Mouse (Mus musculus): Measurements from ENCODE around the gene Otogl. TPM values are rescaled to one million over a fixed set of nuclear protein-coding genes. Genes with fewer than 3 reads are reported as not detected.

The Otogl gene
- polyA plus RNA-seq, 1 experiment = not detected

DNA sequence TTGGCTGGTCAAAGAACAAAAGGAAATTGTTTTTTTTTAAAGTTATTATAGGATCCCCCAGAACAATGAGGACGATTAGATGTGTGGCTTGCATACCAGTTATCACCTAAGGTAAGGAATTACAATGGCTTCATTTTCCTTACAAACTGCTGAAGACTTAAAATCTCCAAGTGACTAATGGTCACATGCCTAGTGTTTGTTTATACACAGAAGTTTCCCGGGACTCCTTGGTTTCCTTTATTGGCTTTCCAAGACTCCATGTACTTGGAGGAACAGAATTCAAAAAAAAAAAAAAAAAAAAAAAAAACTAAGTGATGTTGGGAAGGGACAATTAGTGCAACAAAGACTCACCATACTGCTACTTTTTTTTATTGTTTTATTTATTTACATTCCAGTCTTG is 11.9 kb upstream of the Otogl start:
- H3K4me3 ChIP-seq (replicated peaks; ENCODE audit: control insufficient read depth, low read depth, low read length) = no peak overlapping the region
- WGBS = 63% methylated on average over 2 of the region's 2 CpGs

DNA sequence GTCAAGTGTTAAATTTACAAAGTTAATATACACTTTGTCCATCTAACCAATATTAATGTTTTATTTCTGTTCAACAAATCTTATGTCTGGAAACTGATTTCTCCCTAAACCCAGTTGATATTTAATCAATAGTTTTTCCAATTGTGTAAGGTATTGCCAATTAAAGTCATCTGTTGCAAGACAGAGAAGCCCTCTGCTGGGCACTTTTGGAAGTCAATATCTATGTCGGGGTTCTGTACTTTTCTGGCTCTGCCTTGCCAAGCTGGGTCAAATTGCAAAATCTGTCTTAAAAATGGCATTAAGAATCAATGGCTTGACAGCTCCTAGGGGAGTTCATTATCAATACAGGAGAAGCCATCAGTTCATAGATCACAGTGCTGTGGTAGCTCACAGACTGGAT is 10.8 kb upstream of the Otogl start:
- Histone ChIP-seq H3K27ac (ENCODE audit: control insufficient read depth, insufficient read depth, low read depth, low read length, poor library complexity) (no peak overlapping the region), H3K4me1 (ENCODE audit: control insufficient read depth, insufficient read depth, low read length) (peaks cover 2% of the 10 kb centered on the region), H3K4me3 (replicated peaks; ENCODE audit: control insufficient read depth, low read depth, low read length) (no peak overlapping the region)
- WGBS = 6% methylated on average over 1 of the region's 1 CpGs
- no peak for TF ChIP-seq POLR2A (IDR thresholded peaks at IDR 0.05; ENCODE audit: borderline replicate concordance, control insufficient read depth, low read depth, low read length)
- no peak for TF ChIP-seq CTCF (IDR thresholded peaks at IDR 0.05; ENCODE audit: control insufficient read depth, insufficient read depth, low read length)

More for the DNA sequence above, 11.9 kb upstream of the Otogl start:
- H3K4me1 ChIP-seq (ENCODE audit: control insufficient read depth, insufficient read depth, low read length) = peaks cover 2% of the 10 kb centered on the region
- no peak overlapping the region for H3K27ac ChIP-seq (ENCODE audit: control insufficient read depth, insufficient read depth, low read depth, low read length, poor library complexity)
- TF ChIP-seq POLR2A (IDR thresholded peaks at IDR 0.05; ENCODE audit: borderline replicate concordance, control insufficient read depth, low read depth, low read length) (no peak), CTCF (IDR thresholded peaks at IDR 0.05; ENCODE audit: control insufficient read depth, insufficient read depth, low read length) (no peak)

DNA sequence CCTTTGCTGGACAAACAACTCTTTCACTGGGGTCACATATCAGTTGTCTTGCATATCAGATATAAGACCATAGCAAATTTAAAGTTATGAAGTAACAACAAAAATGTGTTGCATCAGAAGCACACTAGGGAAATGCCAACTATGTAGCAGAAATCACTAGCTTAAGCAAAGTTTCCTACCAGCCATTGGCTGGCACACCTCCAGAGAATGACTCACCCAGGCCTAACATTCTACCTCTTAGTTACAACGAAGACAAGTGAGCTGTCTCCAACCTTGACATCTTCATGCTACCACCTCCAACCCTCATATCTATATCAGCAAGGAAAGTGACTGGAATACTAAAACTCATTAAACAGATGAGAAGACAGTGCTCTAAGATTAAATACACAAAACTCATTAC is 9.6 kb upstream of the Otogl start:
- TF ChIP-seq CTCF (IDR thresholded peaks at IDR 0.05; ENCODE audit: control insufficient read depth, insufficient read depth, low read length) = no peak
- no peak for TF ChIP-seq POLR2A (IDR thresholded peaks at IDR 0.05; ENCODE audit: borderline replicate concordance, control insufficient read depth, low read depth, low read length)
- Histone ChIP-seq H3K4me3 (replicated peaks; ENCODE audit: control insufficient read depth, low read depth, low read length) (no peak overlapping the region), H3K27ac (ENCODE audit: control insufficient read depth, insufficient read depth, low read depth, low read length, poor library complexity) (no peak overlapping the region), H3K4me1 (ENCODE audit: control insufficient read depth, insufficient read depth, low read length) (peaks cover 2% of the 10 kb centered on the region)
- WGBS = 5% methylated on average over 1 of the region's 1 CpGs

DNA sequence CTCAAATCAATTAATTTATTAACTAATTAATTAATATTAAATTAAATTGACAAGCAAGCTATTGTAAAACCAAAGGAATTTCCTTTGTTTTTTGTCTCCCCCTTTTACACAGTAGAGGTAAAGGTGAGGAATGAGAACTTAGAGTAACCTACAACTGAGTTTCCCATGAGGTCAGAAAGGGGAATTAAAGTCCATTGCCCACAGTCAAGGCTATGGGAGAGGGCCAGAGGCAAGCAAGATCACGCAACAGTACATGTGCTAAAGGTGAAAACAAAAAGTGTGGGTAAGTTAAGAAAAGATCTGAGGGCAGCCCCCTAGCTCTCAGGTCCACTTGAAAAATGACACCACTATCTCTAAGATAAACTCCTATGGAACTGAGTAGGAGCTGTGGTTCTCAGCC is 9.2 kb upstream of the Otogl start:
- 63% methylated on average over 1 of the region's 1 CpGs for WGBS
- TF ChIP-seq POLR2A (IDR thresholded peaks at IDR 0.05; ENCODE audit: borderline replicate concordance, control insufficient read depth, low read depth, low read length) = no peak
- TF ChIP-seq CTCF (IDR thresholded peaks at IDR 0.05; ENCODE audit: control insufficient read depth, insufficient read depth, low read length) = no peak
- Histone ChIP-seq H3K27ac (ENCODE audit: control insufficient read depth, insufficient read depth, low read depth, low read length, poor library complexity) (no peak overlapping the region), H3K4me3 (replicated peaks; ENCODE audit: control insufficient read depth, low read depth, low read length) (no peak overlapping the region), H3K4me1 (ENCODE audit: control insufficient read depth, insufficient read depth, low read length) (peaks cover 2% of the 10 kb centered on the region)

DNA sequence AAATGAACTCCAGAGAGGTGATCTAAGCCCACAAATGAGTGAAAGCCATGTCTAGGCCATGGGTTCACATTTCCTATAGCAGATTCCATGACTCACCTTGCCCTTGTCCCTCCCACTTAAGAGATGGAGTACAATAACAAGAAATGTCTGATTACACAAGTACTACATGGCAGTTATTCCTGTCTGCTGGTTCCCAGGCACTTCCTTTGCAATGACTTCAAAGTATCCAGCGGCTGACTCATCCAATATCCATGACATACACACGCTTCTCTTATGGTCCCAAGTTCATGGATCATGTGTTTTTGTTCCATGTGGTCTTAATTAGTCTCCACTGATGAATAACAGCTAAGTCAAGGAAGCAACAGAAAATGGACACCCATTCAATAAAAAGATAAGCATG is 1.1 kb upstream of the Otogl start:
- Histone ChIP-seq H3K27ac (ENCODE audit: control insufficient read depth, insufficient read depth, low read depth, low read length, poor library complexity) (no peak overlapping the region), H3K4me1 (ENCODE audit: control insufficient read depth, insufficient read depth, low read length) (no peaks in the 10 kb centered on the region), H3K4me3 (replicated peaks; ENCODE audit: control insufficient read depth, low read depth, low read length) (no peak overlapping the region)
- TF ChIP-seq POLR2A (IDR thresholded peaks at IDR 0.05; ENCODE audit: borderline replicate concordance, control insufficient read depth, low read depth, low read length) (no peak), CTCF (IDR thresholded peaks at IDR 0.05; ENCODE audit: control insufficient read depth, insufficient read depth, low read length) (no peak)
- WGBS = 81% methylated on average over 2 of the region's 2 CpGs

DNA sequence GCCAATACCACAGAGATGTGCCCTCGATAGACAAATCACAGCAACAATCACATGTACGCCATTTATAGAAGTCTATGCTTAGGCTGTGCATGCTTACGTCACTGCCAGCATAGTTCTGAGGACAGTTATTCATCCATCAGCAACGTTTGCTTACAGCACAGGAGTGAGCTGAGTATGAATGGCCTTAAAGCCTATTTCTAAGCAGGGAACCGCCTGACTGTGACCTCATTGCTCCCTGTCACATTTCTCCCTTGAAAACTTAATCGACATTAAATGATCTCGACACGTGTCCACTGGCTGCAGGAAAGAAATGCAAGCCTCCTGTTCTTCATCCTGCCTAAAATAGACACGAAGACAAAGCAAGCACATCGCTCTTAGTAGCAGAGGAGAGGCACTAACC is 5.5 kb downstream of the Otogl start:
- Histone ChIP-seq H3K4me3 (replicated peaks; ENCODE audit: control insufficient read depth, low read depth, low read length) (no peak overlapping the region), H3K27ac (ENCODE audit: control insufficient read depth, insufficient read depth, low read depth, low read length, poor library complexity) (no peak overlapping the region), H3K4me1 (ENCODE audit: control insufficient read depth, insufficient read depth, low read length) (no peaks in the 10 kb centered on the region)
- TF ChIP-seq CTCF (IDR thresholded peaks at IDR 0.05; ENCODE audit: control insufficient read depth, insufficient read depth, low read length) (no peak), POLR2A (IDR thresholded peaks at IDR 0.05; ENCODE audit: borderline replicate concordance, control insufficient read depth, low read depth, low read length) (no peak)
- 82% methylated on average over 10 of the region's 10 CpGs for WGBS

DNA sequence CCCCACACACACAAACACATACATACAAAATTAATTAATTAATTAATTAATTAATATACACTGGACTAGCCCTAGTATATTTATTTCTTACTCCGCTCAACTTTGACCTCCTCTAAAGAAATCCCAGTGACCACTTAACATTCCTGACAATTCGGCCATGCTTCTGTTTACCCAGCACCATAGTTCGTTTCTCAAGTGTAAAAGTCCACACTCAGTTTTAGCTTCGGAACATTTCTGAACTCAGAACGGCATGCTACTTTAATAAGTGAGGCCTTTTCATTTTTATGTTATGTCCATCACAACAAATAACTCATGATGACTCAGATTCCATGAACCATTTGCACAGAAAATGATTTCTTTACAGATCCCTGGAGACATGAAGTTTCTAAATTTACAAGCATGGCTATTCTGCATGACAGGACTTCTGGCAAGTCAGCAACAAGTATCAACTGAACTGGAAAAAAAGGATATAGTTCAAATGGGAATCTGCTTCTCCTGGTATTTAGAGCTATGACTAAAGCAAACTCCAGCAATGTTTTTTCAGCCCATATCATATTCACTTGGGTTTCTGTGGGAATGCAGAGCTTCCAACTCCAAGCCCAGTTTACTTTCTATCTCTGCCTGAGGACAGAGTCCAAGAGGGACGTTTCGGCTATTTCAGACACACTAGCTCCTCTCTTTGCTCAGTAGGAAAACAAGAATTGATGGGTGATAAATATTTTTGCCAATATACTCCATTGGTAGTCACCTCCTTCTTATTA is 6.5 kb downstream of the Otogl start:
- no peak for TF ChIP-seq CTCF (IDR thresholded peaks at IDR 0.05; ENCODE audit: control insufficient read depth, insufficient read depth, low read length)
- no peak for TF ChIP-seq POLR2A (IDR thresholded peaks at IDR 0.05; ENCODE audit: borderline replicate concordance, control insufficient read depth, low read depth, low read length)
- 88% methylated on average over 7 of the region's 7 CpGs for WGBS
- Histone ChIP-seq H3K27ac (ENCODE audit: control insufficient read depth, insufficient read depth, low read depth, low read length, poor library complexity) (no peak overlapping the region), H3K4me3 (replicated peaks; ENCODE audit: control insufficient read depth, low read depth, low read length) (no peak overlapping the region), H3K4me1 (ENCODE audit: control insufficient read depth, insufficient read depth, low read length) (no peaks in the 10 kb centered on the region)

DNA sequence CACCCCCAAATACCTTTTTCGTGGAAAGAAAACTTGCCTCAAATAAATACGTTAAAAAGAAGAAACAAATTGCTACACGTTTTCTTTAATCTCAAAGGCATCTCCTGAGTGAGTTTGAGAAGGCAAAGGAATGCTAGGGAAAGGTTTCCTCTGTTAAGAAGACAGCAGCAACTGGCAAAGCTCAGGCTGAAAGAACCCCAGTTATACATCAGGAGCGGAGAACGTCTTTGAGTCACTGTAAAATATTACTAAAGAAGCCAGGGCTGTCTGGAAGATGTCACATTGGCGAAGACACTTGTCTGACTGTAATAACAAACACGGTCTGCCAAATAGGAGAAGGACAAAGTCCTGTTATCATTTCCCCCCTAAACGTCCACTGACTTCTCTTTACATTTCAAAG is 10.0 kb downstream of the Otogl start:
- no peak overlapping the region for H3K27ac ChIP-seq (ENCODE audit: control insufficient read depth, insufficient read depth, low read depth, low read length, poor library complexity)

More for the DNA sequence above, 10.0 kb downstream of the Otogl start:
- no peak overlapping the region for H3K4me3 ChIP-seq (replicated peaks; ENCODE audit: control insufficient read depth, low read depth, low read length)
- TF ChIP-seq POLR2A (IDR thresholded peaks at IDR 0.05; ENCODE audit: borderline replicate concordance, control insufficient read depth, low read depth, low read length) = no peak
- no peak for TF ChIP-seq CTCF (IDR thresholded peaks at IDR 0.05; ENCODE audit: control insufficient read depth, insufficient read depth, low read length)
- WGBS = 81% methylated on average over 8 of the region's 8 CpGs
- no peaks in the 10 kb centered on the region for H3K4me1 ChIP-seq (ENCODE audit: control insufficient read depth, insufficient read depth, low read length)
